Mouse (Mus musculus) olfactory bulb, adult 2 months (tissue): Measurements from ENCODE around the gene Bmpr1b.

ENCODE experiments used
- CTCF ChIP-seq: fragments of 200-500 bp; IDR thresholded peaks from 2 replicates; pipeline ENCODE4 v1.5.1; 2012; ENCODE audit warnings: low read depth, mild to moderate bottlenecking, low read length, moderate library complexity; ENCODE audit not compliant: insufficient read depth
- POLR2A ChIP-seq: fragments of 200-500 bp; IDR thresholded peaks from 2 replicates; pipeline ENCODE4 v1.6.1; 2012; ENCODE audit warnings: mild to moderate bottlenecking, low read depth, low read length, moderate library complexity; ENCODE audit not compliant: insufficient read depth

- TF ChIP-seq CTCF (no peak), POLR2A (no peak)
Measured at GRCm38 (mm10) chr3:141899521-141899920, 269.7 kb downstream of the Bmpr1b start.
